Mouse (Mus musculus): ENCODE measurements around the gene Zfp991. TPM values are rescaled to one million over a fixed set of nuclear protein-coding genes. Genes with fewer than 3 reads are reported as not detected.
"Not testable (repeated sequence)": the region's sequence is repeated elsewhere in the genome, so short reads cannot be mapped to it uniquely, and the experiment has no call there.

The Zfp991 gene
- polyA plus RNA-seq, 2 experiments, result 2.6 to 5.5 TPM

DNA sequence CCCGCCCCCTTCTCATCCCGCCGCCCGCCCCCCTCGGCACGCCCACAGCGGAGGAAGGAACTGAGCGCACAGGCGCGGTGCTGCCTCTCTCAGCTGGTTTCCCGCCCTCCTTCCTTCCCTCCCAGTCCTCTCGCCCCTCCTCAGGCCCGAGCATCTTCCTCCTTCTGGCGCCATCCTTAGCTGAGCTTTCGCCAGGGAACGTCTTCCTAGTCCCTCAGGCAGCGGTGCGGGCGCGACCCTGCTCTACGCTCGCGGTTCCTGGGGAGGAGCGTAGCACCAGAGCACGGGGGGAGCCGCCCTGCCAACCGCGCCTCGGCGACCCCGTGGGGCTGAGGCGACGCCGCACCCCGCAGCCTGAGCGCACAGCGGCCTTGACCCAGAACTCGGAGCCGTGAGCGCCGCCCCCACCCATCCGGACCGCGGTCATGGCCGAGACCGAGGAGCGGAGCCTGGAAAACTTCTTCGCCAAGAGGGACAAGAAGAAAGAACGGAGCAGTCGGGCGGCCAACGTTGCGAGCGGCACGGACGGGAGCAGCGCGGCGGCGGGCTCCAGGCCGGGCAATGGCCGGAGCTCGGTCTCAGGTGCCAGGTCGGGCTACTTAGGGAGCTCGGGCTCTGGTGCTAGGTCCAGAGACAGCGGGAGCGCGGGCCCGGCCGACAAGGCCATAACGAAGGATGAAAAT is 55.6 kb downstream of the Zfp991 start:
- H3K27me3 ChIP-seq (ENCODE audit: control insufficient read depth, insufficient read depth, low read length); H3K4me2 ChIP-seq (ENCODE audit: low read depth); H3K9me3 ChIP-seq (ENCODE audit: control insufficient read depth, low read length); H3K27ac ChIP-seq; H3K9ac ChIP-seq (replicated peaks); DNase-seq (ENCODE audit: low read depth in 3 of 3, low spot score in 3 of 3); H3K4me3 ChIP-seq (ENCODE audit: insufficient read depth in 1 of 2, low read depth in 2 of 2, low read length in 2 of 2); H3K4me1 ChIP-seq (replicated peaks; ENCODE audit: control insufficient read depth in 2 of 2, insufficient read depth in 2 of 2, low read length in 1 of 2); H3K36me3 ChIP-seq (replicated peaks; ENCODE audit: control insufficient read depth, insufficient read depth, low read depth): not testable (repeated sequence)
- ATAC-seq (ENCODE audit: insufficient read depth), result peak; percentile 62
- WGBS (ENCODE audit: insufficient replicate concordance), result 59% methylated on average over 68 of the region's 71 CpGs

DNA sequence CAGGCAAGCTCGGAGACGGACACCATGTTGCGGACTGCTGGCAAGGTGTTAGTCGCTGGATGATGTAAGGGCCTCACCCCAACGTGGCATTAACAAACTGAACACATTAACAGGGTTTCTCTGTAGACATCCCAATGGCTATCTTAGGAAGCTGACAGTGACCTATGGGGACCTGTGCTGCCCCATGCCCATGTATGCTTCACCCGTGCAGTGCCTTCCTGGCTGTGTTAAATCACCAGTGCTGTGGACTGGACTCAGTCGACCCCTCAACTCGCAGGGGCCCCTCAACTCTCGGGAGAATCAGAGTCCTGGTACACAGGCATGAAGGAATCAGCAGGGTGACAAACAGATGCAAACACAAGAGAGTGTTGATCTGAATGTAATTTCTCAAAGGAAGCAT is 63.3 kb downstream of the Zfp991 start:
- H3K4me3 ChIP-seq (ENCODE audit: insufficient read depth in 1 of 2, low read depth in 2 of 2, low read length in 2 of 2); H3K36me3 ChIP-seq (replicated peaks; ENCODE audit: control insufficient read depth, insufficient read depth, low read depth); H3K27me3 ChIP-seq (ENCODE audit: control insufficient read depth, insufficient read depth, low read length); H3K9me3 ChIP-seq (ENCODE audit: control insufficient read depth, low read length); ATAC-seq (ENCODE audit: insufficient read depth); H3K27ac ChIP-seq; H3K4me1 ChIP-seq (replicated peaks; ENCODE audit: control insufficient read depth in 2 of 2, insufficient read depth in 2 of 2, low read length in 1 of 2); H3K9ac ChIP-seq (replicated peaks); DNase-seq (ENCODE audit: low read depth in 3 of 3, low spot score in 3 of 3); H3K4me2 ChIP-seq (ENCODE audit: low read depth): not testable (repeated sequence)
- WGBS (ENCODE audit: insufficient replicate concordance), result 76% methylated on average over 3 of the region's 9 CpGs

DNA sequence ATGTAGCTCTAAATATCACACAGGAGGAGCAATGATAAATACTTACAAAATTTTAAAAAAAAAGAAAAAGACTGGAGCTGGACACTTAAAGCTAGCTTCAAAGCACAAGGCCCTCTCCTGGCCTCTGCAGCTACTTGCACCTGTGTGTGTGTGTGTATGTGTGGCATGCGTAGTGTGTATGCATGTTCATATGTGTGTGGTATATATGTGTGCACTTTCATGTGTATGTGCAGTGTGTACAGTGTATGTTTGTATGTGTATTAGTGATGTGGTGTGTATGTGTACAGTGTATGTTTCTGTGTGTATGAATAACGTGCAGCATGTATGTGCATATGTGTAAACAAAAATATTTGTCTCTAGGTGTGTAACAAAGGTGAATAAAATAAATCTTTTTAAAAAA is 65.4 kb downstream of the Zfp991 start:
- H3K27ac ChIP-seq; H3K36me3 ChIP-seq (replicated peaks; ENCODE audit: control insufficient read depth, insufficient read depth, low read depth); H3K27me3 ChIP-seq (ENCODE audit: control insufficient read depth, insufficient read depth, low read length); ATAC-seq (ENCODE audit: insufficient read depth); DNase-seq (ENCODE audit: low read depth in 3 of 3, low spot score in 3 of 3); H3K9ac ChIP-seq (replicated peaks); H3K9me3 ChIP-seq (ENCODE audit: control insufficient read depth, low read length); H3K4me1 ChIP-seq (replicated peaks; ENCODE audit: control insufficient read depth in 2 of 2, insufficient read depth in 2 of 2, low read length in 1 of 2); H3K4me3 ChIP-seq (ENCODE audit: insufficient read depth in 1 of 2, low read depth in 2 of 2, low read length in 2 of 2); H3K4me2 ChIP-seq (ENCODE audit: low read depth): not testable (repeated sequence)
- 56% methylated on average over 2 of the region's 2 CpGs for WGBS (ENCODE audit: insufficient replicate concordance)

DNA sequence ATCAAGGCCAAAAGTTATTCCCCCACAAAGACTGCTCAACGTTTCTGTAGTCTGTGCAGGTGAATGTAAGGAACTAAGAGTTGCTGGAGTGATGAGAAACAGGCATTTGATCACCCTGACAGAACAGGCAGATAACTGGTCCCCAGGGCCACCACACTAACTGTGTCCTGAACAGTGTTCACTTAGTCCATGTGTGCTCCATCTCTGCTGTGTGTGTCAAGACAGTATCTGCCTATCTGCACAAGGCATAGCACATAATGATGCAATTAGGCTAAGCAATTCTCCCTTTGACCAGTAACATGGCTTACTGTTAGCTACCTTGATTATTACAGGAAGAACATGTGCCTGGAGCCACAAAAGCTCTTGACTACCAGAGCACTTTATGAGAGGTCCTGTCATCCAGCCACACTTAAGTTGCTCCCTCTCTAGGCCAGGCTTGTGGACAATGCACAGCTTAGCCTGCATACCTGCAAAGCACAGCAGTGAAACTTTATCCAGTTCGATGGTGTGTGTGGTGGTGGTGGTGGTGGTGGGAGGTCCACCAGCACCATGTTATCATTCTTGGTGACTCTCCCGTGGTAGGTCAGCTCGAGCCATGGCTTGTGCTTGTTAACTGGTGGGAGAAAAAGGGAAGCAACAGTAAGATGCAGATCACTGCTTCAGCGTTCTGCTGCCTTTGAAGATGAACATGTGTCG is 67.4 kb downstream of the Zfp991 start:
- 54% methylated on average over 6 of the region's 6 CpGs for WGBS (ENCODE audit: insufficient replicate concordance)
- DNase-seq (ENCODE audit: low read depth in 3 of 3, low spot score in 3 of 3); H3K9me3 ChIP-seq (ENCODE audit: control insufficient read depth, low read length); H3K4me3 ChIP-seq (ENCODE audit: insufficient read depth in 1 of 2, low read depth in 2 of 2, low read length in 2 of 2); H3K9ac ChIP-seq (replicated peaks); H3K4me2 ChIP-seq (ENCODE audit: low read depth); H3K27me3 ChIP-seq (ENCODE audit: control insufficient read depth, insufficient read depth, low read length); H3K4me1 ChIP-seq (replicated peaks; ENCODE audit: control insufficient read depth in 2 of 2, insufficient read depth in 2 of 2, low read length in 1 of 2); H3K36me3 ChIP-seq (replicated peaks; ENCODE audit: control insufficient read depth, insufficient read depth, low read depth); H3K27ac ChIP-seq: not testable (repeated sequence)
- 0 out of 2 replicates have a peak, but pooled peaks have one; percentile 38 for ATAC-seq (ENCODE audit: insufficient read depth)

DNA sequence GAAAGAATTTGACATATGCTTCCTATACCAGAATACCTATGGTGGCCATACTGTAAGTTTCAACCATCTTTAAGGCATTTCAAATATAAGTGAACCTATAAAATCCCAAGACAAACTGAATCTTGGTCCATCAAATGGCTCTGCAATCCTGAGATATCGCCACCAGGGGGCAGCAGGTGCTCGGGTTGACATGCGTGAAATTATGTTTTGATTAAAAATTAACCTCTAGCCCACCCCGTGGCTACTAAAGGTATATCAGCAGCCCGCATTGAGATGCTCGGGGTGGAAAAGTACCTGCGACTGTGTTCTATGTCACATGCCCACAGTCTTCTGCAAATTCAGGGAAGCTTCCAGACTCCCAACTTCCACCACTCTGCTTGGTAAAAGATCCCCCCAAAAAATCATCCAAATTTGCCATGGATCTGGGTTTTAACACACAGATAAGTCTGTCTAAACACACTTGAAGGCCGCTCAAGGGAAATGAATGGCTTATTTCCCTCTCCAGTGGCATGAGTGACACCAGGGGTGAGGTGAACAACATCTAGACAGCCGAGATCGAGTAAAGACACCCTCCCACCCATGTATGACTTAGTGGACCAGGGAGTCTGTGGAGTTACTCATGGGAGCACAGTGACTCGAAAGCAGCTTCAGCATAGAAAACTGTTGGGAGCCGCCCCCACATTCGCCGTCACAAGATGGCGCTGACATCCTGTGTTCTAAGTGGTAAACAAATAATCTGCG is 70.3 kb downstream of the Zfp991 start:
- not testable (repeated sequence) for H3K4me2 ChIP-seq (ENCODE audit: low read depth); H3K4me3 ChIP-seq (ENCODE audit: insufficient read depth in 1 of 2, low read depth in 2 of 2, low read length in 2 of 2); H3K9ac ChIP-seq (replicated peaks); H3K36me3 ChIP-seq (replicated peaks; ENCODE audit: control insufficient read depth, insufficient read depth, low read depth); H3K27me3 ChIP-seq (ENCODE audit: control insufficient read depth, insufficient read depth, low read length); H3K9me3 ChIP-seq (ENCODE audit: control insufficient read depth, low read length); ATAC-seq (ENCODE audit: insufficient read depth); H3K4me1 ChIP-seq (replicated peaks; ENCODE audit: control insufficient read depth in 2 of 2, insufficient read depth in 2 of 2, low read length in 1 of 2); H3K27ac ChIP-seq; DNase-seq (ENCODE audit: low read depth in 3 of 3, low spot score in 3 of 3)
- WGBS (ENCODE audit: insufficient replicate concordance), result 70% methylated on average over 11 of the region's 16 CpGs

DNA sequence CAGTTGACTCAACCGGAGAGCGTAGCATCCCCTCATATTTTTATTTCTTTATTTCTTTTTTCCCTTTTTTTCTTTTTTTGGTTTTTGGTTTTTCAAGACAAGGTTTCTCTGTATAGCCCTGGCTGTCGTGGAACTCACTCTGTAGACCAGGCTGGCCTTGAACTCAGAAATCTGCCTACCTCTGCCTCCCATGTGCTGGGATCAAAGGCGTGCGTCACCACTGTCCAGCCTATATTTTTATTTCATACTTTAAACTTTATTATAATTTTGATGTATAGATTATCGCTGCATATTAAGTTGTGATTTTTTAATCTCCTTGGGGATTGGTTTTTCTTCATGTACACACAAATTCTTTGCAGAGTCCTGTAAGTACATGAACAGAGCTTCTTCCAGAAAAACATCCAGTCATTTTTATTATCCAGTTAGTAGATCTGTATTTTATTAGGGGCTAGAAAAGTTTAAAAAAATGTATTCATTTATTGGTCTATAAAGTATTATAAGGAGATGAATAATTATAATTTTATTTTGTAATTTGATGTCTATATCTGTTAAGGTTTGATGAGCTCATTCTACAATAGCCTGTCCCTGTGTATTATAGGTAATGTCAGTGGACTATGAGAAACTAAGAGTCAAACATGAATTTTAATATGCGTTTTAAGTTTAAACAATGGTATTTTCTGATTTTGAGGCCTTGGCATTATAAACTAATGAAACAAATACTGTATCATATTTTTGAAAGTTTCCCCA is 80.5 kb downstream of the Zfp991 start:
- not testable (repeated sequence) for ATAC-seq (ENCODE audit: insufficient read depth); H3K9ac ChIP-seq (replicated peaks); H3K27me3 ChIP-seq (ENCODE audit: control insufficient read depth, insufficient read depth, low read length); H3K36me3 ChIP-seq (replicated peaks; ENCODE audit: control insufficient read depth, insufficient read depth, low read depth); H3K4me3 ChIP-seq (ENCODE audit: insufficient read depth in 1 of 2, low read depth in 2 of 2, low read length in 2 of 2); H3K27ac ChIP-seq; DNase-seq (ENCODE audit: low read depth in 3 of 3, low spot score in 3 of 3); H3K4me2 ChIP-seq (ENCODE audit: low read depth); H3K4me1 ChIP-seq (replicated peaks; ENCODE audit: control insufficient read depth in 2 of 2, insufficient read depth in 2 of 2, low read length in 1 of 2); H3K9me3 ChIP-seq (ENCODE audit: control insufficient read depth, low read length)
- 67% methylated on average over 3 of the region's 7 CpGs for WGBS (ENCODE audit: insufficient replicate concordance)

DNA sequence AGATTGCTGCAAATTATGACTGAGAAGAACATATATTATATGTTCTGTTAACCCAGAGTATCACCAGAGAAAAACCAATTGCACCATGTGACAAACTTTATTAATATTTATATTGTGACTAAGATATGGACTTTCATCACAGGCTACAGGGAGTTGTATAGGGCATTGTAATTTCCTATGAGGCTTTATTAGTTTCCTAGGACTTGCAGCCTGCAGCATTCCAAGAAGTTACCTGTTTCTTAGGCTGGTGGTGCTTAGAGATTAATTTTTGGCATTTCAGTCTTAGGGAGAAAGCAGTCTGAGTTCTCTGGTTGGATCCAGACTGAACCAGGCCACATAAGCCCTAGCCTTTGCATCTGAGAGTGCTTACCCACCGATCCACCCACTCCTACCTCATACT is 82.4 kb downstream of the Zfp991 start:
- H3K36me3 ChIP-seq (replicated peaks; ENCODE audit: control insufficient read depth, insufficient read depth, low read depth); H3K27me3 ChIP-seq (ENCODE audit: control insufficient read depth, insufficient read depth, low read length); H3K4me1 ChIP-seq (replicated peaks; ENCODE audit: control insufficient read depth in 2 of 2, insufficient read depth in 2 of 2, low read length in 1 of 2); H3K4me2 ChIP-seq (ENCODE audit: low read depth); DNase-seq (ENCODE audit: low read depth in 3 of 3, low spot score in 3 of 3); H3K27ac ChIP-seq; H3K4me3 ChIP-seq (ENCODE audit: insufficient read depth in 1 of 2, low read depth in 2 of 2, low read length in 2 of 2); H3K9ac ChIP-seq (replicated peaks); H3K9me3 ChIP-seq (ENCODE audit: control insufficient read depth, low read length): not testable (repeated sequence)
- peak; percentile 28; the same call in 1 of the 2 replicates for ATAC-seq (ENCODE audit: insufficient read depth)
- WGBS (ENCODE audit: insufficient replicate concordance), result no CpG with 5 or more reads among the region's 1 CpGs
